Mouse (Mus musculus) monocyte, adult 5-6 weeks (primary cell): Measurements from ENCODE around the gene Gm10142. TPM values are rescaled to one million over a fixed set of nuclear protein-coding genes. Genes with fewer than 3 reads are reported as not detected.
"Not testable (repeated sequence)": the region's sequence is repeated elsewhere in the genome, so short reads cannot be mapped to it uniquely, and the experiment has no call there.

Source experiments
- ATAC-seq: fragments of 153-309, 156-312 bp; replicated peaks from 2 replicates; pipeline ENCODE4 v1.8.0; 2017; ENCODE audit warnings: mild to moderate bottlenecking; ENCODE audit not compliant: low TSS enrichment, insufficient number of reproducible peaks, severe bottlenecking, poor library complexity, low FRiP score
- total RNA-seq: library from RNA; stranded (forward); fragments of 200-1000, 200-491, 200-594 nt; gene quantifications from 3 replicates; pipeline ENCODE4 v1.2.3, GENCODE M21; 2017

Gene Gm10142
- not detected in 3 replicates for total RNA-seq

DNA sequence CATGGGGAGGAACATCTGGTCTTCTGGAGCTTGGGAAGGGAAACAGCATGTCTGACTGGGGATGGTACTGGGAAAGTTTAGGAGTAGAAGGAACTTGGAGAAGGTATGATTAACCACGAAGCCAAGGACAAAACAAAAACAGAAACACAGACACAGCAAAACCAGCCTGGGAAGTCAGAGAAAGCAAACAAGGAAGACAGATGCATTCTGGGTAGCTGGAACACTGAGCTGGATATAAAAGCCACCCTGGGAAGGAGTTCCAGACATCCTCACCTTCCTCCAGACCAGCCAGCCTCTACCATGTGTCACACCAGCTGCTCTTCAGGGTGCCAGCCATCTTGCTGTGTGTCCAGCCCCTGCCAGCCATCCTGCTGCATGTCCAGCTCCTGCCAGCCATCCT is at the start of gene Gm10142:
Gene Gm10142 (plus strand): TSS at position 301 of the 400 bp plus-strand sequence.
- ATAC-seq: no peak

DNA sequence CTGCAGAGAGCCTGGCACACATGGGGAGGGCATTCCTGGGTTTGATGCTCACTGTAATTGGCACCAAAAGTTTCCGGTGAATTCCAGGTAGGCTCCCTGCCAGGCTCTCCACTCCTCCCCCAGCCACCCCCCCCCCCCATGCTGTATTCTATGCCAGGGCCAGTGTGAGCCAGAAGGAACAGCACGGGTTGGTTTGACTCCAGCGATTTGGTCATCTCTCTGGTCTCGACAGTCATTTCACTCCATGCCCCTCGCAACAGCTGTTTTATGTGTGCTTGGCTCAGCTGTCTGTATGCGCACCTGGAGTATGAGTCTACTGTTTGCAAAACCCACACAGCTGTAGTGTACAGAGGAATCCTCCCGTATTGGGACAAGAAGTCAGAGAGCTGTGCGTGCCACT is 49.3 kb upstream of the Gm10142 start:
- ATAC-seq: no peak

DNA sequence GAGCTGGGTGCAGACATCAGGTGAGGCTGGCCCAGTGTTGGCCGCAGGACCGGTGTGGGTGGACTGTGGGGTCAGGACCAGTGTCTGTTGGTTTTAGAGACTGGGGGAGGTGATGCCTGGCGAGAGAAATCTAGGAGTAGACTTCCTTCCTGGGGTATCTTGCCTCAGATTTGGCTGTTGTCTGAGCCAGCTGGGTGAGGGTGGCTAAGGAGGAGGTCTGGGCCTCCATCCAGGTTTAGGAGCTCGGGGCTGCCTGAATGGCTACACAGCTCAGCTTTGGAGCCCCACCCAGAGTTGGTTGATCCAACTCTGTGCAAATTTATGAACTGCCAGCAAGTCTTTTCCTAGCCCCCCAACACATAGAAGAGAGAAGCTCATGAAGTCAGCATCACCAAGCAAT is 48.2 kb upstream of the Gm10142 start:
- ATAC-seq: no peak

DNA sequence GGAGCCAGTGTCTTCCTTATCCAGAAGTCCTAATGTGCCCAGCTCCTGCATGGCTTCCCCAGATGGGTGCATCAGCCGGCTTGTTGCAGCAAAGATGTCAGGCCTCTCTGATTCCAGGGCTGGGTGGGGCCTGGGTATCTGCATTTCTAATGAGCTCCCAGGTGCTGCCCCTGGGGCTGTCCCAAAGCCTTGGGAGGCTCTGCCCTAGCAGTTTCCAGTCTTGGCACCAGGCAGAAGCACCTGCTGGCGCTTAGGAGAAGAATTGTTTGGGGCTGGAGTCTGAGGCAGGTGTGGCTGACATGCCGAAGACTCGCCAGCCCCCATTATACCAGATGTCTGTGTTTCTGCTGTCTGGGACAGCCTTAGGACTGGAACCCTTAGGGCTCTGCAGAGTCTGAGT is 44.9 kb upstream of the Gm10142 start:
- no peak for ATAC-seq

DNA sequence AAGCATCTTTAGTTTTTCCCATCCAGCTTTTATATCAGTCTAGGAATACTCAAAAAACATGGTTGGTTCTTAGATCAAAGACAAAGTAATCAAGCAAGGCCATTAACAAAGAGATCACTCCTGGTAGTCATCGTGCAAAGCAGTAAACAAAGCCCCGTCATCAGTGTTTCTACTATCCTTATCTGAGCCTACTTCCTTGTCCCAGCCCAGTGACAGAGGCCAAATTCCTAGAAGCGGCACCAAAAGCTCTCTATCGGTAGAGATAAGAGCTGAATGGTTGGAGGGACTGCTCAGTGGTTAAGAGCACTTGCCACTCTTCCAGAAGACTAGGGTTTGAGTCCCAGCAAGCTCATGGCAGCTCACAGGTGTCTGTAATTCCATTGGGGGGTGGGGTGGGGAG is 44.1 kb upstream of the Gm10142 start:
- ATAC-seq: no peak

DNA sequence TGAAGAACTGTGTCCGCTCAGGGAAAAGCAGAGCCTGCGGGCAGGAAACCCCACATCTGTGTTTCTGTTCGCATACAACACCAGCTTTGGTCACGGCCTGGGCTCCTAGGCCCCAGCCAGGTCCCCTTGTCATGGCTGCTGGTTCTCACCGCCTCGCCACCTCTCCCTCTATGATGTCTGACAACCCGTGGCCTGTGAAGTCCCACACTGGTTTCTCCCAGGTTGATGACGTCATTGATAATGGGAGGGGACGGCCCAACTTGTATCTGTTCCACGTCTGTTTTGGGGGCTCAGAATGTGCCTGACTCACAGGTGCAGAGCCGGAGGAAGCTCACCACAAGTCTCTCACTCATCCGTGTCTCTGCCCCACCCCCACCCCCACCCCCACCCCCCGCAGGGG is 41.8 kb upstream of the Gm10142 start:
- ATAC-seq: no peak

DNA sequence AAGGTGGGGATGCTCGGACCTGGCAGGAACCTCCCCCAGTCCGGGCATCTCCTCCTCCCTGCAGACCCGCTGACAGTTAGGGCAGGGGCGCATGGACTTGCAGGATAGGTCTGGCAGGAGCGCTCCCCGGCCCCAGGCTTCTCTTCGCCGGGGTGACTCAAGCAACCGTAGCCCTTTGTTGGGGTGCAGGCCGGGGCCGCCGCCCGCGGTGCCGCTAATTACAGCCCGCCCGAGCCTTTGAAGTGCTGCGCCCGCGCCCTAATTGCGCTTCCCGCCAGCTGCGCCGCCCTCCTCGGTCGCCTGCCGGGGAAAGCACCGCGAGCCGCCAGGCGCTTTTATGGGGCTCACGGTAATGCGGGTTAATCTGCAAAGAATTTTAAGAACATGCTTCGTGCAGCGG is 38.0 kb upstream of the Gm10142 start:
- no peak for ATAC-seq

DNA sequence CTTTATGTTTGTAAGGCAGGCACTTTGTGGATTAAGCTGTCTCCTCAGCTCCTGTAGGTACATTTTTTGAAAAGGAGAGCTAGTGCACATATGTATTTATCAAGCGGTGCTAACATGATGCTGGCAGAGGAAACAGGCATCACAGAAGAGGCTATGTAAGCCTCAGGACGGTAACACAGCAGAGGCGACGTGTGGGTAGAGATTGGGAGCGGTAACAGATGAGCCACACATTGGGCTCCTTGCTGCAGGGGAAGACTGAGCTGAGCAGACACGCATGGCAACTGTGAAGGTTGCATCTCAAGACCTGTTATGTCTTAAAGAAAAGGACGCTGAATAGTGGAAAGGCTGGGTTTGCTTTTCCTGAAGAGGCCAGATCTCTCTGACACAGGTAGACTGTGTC is 32.6 kb upstream of the Gm10142 start:
- no peak for ATAC-seq

DNA sequence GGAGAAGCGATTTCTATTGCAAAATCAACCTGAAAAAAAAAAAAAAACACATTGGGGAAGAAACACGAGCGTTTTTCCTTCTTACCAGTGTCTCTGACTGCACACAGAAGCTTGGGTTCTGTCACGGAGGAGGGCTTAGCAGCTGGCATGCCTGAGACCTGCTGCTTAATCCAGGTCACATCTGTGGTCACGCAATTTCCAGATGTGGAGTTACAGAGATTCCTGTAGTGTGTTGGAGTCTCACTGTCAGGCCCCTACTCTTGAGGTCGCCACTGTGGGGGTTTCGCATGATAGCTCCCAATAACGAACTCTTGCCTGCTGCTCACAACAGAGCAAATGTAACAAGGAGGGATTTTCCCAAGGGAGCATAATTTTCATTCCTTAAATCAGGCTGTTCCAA is 31.4 kb upstream of the Gm10142 start:
- ATAC-seq: no peak

DNA sequence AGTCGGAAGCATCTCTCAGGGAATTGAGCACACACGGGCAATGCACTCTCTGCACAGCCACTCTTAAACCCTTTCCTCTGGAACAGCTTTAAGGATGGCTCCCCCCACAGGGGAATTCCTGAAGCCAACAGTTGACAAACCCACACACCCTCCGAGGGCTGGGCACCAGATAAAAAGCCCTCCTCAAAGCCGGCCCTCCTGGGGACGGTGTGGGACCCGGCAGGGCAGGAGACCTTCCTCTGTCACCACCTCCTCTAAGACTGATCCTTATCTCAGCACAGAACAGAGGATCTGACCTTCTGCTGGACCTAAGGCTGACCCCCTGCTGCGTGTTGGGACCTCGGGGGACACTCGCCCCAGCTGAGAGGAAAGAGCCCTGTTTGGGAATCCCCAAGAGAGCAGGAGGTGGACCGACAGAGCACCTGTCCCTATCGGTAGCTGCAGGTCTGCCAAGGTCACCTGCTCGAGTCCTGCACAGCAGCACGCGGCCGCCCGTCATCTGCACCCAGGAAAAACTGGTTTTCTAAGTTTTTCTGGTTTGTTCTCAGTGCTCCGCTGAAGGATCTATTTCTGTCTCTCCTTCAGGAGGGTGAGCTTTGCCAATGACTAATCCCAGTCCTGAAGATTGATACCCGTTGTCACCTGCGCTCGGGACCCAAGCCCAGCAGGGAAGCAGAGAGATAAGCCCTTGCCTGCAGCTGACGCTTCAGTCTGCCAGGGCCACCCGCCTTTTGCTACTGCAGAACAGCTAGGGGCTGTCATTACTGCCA is 29.5 kb upstream of the Gm10142 start, which contains the start of gene Tspear:
Gene Tspear (plus strand): TSS at position 675 of the 770 bp plus-strand sequence.
- ATAC-seq: no peak

DNA sequence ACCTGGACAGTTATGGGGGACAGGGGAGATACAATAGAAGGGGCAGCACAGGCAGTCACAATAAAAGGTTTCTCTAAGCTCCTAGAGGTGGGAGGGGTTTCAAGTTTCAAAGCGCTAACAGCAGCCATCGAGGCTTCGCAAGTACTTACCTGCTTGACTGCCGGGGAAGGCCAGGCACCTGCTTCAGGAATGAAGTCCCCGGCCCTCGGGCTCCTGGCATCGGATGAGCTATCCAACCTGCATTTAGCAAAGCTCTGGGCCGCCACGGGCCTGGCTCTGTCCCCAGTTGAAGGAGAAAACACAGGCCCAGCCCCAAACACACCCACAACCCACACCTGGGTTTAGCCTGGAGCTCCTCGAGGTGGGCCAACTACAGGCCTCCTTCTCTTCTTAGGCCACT is 28.6 kb upstream of the Gm10142 start:
- ATAC-seq: no peak

DNA sequence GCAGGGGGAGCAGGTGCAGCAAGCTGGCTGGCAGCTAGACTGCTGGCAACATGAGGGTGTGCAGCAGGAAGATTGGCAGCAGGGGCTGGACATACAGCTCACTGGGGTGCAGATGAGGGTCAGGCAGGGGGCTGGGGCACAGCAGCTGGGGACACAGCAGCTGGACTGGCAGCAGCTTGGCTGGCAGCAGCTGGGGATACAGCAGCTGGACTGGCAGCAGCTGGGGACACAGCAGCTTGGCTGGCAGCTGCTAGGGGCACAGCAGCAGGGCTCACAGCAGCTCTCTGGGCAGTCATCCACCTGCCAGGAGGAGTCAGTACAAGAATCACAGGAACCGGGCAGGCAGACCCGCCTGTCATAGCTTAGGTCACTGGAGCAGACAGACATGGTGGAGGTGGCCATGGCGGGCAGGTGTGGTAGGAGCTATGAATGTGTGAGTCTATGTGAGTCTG is 25.2 kb upstream of the Gm10142 start, which contains the start of gene Gm19402:
Gene Gm19402 (minus strand): TSS at position 402 of the 452 bp plus-strand sequence.
- not testable (repeated sequence) for ATAC-seq

DNA sequence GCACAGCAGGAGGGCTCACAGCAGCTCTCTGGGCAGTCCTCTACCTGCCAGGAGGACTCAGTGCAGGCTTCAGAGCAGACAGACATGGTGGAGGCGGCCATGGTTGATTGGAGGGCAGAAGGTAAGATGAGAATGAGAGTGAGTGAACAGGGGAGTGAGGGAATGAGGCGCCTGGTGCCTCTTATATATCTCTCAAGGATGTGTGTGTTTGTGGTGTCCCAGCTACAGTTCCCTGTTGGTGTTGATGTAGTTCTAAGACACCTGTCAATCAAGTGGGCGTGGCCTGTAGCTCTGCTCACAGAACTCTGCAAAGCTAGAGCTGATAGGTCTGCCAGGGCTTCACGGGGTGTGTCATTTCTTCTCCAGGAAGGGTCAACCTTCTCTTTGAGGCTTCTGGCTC is 18.5 kb upstream of the Gm10142 start, which contains the start of gene Gm9508:
Gene Gm9508 (minus strand): TSS at position 101 of the 400 bp plus-strand sequence.
- ATAC-seq: no peak

DNA sequence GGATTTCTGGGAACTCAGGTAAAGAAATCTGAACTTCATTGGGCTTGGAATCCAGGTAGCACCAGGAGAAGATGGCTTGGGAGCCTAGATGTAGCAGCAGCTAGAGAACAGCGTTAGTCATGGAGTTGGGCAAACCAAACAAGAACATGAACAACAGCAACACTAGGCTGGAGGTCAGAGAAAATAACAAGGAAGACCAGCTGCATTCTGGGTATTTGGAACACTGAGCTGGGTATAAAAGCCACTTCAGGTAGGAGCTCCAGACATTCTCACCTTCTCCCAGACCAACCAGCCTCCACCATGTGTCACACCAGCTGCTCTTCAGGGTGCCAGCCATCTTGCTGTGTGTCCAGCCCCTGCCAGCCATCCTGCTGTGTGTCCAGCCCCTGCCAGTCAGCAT is 9.3 kb upstream of the Gm10142 start, which contains the start of gene Gm10272:
Gene Gm10272 (plus strand): TSS at position 301 of the 400 bp plus-strand sequence.
- no peak for ATAC-seq

DNA sequence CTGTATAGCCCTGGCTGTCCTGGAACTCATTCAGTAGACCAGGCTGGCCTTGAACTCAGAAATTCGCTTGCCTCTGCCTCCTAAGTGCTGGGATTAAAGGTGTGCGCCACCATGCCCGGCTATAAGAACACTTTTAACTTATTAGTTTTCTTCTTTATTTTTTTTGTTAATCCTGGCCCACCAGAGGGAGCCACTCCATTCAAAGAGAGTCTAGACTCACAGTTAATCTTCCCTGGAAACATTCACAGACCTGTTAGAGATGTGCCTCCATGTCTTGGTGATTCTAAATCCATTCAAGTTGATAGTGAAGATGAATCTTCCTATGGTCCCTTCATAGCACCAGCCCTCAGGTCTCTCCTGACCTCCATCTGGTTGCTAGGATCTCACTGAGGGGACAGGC is 5.8 kb upstream of the Gm10142 start:
- ATAC-seq: no peak

DNA sequence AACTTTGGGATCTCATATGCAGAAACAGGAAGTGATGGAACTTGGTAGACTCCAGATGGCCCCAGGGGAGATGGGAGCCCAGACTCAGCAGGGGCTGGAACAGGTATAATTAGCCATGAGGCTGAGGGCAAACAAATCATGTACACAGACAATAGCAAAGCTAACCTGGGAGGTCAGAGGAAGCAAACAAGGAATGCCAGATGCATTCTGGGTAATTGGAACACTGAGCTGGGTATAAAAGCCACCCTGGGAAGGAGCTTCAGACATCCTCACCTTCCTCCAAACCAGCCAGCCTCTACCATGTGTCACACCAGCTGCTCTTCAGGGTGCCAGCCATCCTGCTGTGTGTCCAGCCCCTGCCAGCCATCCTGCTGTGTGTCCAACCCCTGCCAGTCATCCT is 4.5 kb upstream of the Gm10142 start, which contains the start of gene Gm10024:
Gene Gm10024 (plus strand): TSS at position 301 of the 400 bp plus-strand sequence.
- not testable (repeated sequence) for ATAC-seq

DNA sequence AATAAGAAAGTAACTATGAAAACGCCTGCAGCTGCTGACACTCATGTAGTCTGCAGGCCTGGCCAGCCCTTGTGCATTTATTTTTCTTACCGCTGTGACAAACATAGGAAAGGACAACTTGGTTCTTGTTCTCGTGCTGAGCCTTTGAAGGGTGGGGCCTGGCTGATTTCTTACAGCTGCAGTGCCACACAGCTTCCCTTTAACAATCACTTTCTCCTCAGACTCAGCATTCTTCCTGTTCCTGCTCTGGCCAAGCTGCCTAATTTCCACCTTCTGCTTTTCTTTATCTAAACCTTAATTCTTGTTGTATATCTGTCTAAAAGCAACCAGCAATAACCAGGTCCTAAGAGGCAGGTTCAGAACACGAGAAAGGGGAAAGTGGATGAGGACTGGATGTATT is 1.9 kb upstream of the Gm10142 start:
- no peak for ATAC-seq

DNA sequence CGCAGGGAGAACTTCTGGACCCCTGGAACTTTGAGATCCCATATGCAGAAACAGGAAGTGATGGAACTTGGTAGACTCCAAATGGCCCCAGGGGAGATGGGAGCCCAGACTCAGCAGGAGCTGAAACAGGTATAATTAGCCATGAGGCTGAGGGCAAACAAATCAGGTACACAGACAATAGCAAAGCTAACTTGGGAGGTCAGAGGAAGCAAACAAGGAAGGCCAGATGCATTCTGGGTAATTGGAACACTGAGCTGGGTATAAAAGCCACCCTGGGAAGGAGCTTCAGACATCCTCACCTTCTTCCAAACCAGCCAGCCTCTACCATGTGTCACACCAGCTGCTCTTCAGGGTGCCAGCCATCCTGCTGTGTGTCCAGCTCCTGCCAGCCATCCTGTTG is 4.7 kb downstream of the Gm10142 start, which contains the start of gene Krtap12-1:
Gene Krtap12-1 (plus strand): TSS at position 301 of the 400 bp plus-strand sequence.
- ATAC-seq: not testable (repeated sequence)

DNA sequence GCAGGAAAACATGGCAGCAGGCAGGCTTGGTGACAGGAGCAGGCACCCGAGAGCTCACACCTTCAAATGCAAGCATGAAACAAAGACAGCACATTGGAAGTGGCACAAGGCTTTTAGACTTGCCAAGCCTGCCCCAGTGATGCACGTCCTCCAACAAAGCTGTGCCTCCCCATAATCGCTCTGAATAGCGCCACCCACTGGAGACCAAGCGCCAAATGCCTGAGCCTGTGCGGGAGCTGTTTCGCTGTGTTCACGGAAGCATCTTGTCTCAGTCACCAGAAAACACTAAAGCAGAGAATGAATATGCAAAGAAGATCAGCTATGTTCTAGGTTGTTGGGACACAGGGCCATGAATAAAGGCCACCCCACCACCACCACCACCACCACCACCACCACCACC is 9.2 kb downstream of the Gm10142 start:
- no peak for ATAC-seq

DNA sequence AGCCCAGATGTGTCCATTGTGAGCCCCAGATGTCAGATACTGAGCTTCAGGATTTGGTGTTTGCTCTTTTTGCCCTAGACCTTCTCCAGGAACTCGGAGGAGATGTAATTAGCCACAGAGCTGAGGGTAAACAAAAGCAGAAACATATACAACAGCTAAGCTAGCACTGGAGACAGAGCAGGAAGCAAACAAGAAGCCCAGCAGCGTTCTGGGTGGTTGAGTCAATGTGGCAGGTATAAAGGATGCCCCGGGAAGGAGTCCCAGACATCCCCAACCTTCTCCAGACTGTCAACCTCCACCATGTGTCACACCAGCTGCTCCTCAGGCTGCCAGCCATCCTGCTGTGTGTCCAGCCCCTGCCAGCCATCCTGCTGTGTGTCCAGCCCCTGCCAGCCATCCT is 10.6 kb downstream of the Gm10142 start, which contains the start of gene Gm10100:
Gene Gm10100 (plus strand): TSS at position 301 of the 400 bp plus-strand sequence.
- ATAC-seq: no peak
